Mouse (Mus musculus) neural tube, postnatal 0 days (tissue): ENCODE results near the gene Morc4. TPM values are rescaled to one million over a fixed set of nuclear protein-coding genes. Genes with fewer than 3 reads are reported as not detected.

Experiments used
- polyA plus RNA-seq: library from polyadenylated mRNA; unstranded; fragments of >200 nt; fragmentation: Nextera tagmentation; extraction: Ambion mirVana; gene quantifications from 2 replicates; pipeline ENCODE4 v1.2.1, GENCODE M21; 2015

The Morc4 gene
- 2.4 and 2.5 TPM in 2 replicates for polyA plus RNA-seq

GRCm38 (mm10) chrX:139870938-139871791, at the start of gene Morc4:
Gene Morc4, minus strand, starts transcription at chrX:139871677.

GRCm38 (mm10) chrX:139800406-139800878, 71.0 kb downstream of the Morc4 start, which contains the start of gene Cldn2:
Gene Cldn2, plus strand, starts transcription at chrX:139800828.

GRCm38 (mm10) chrX:139782278-139783044, 89.0 kb downstream of the Morc4 start, which contains the start of gene Ripply1:
Gene Ripply1, minus strand, starts transcription at chrX:139782353.

Other genes starting within 250 kb of the Morc4 start
- 0.41 and 0.62 TPM in 2 replicates for gene Tbc1d8b, start 186.7 kb downstream of the Morc4 start, polyA plus RNA-seq
- gene Gm15013, start 157.2 kb downstream of the Morc4 start, polyA plus RNA-seq, result 0.19 TPM in 1 of 2 replicates, not detected in the other
- not detected in 2 replicates for gene Ripply1, start 89.3 kb downstream of the Morc4 start, polyA plus RNA-seq
- 0.36 TPM in 2 replicates for gene Cldn2, start 70.8 kb downstream of the Morc4 start, polyA plus RNA-seq
- gene Rbm41, start 126.9 kb upstream of the Morc4 start, polyA plus RNA-seq, result 2.3 and 2.7 TPM in 2 replicates
- gene Nup62cl, start 191.0 kb upstream of the Morc4 start, polyA plus RNA-seq, result 1.3 and 1.7 TPM in 2 replicates
- not detected in 2 replicates for gene Pih1h3b, start 191.2 kb upstream of the Morc4 start, polyA plus RNA-seq